Mouse (Mus musculus): ENCODE data around the gene Ankib1.
"Not testable (repeated sequence)": the region's sequence is repeated elsewhere in the genome, so short reads cannot be mapped to it uniquely, and the experiment has no call there.

The Ankib1 gene

DNA sequence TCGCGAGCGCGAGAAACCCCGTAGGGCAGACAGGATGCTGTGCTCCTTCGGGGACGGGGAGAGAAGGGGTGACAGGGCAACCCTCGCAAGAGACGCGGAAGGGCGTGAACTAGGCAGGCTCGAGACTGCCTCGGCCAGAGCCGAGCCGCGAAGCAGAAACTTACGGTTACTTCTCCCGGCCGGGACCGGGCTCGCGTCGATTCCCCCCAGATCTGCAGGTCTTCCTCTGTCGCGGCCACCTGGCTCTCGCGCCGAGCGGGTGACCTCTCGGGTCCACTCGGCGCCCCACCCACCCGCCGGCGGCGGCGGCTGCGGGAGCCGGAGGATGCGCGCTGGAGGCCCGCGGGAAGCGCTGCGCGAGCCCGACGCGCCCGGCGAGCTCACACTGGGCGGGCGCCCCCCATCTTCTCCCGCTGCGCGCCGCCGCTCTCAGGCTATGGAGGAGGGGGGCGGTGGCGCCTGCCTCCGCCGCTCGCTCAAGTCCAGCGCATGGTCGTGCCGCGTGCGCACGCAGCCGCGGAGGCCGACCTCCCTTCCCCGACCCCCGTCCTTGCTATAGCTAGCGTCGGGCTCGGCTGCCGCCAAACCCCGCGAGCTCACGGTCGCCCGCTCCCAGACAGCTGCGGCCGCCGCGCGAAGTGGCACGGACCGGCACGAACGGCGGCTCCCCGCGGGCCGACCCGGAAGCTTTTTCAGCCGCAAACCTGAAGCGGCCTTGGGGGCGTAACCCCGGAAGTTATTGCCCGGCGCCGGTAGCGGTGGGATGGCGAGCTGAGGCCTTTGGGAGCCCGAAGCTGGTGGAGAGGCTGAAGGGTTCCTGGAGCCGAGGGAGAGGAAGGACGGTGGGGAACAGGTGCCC is at the start of gene Ankib1, which contains the start of gene Krit1:
Gene Ankib1 (minus strand): TSS at position 493 of the 859 bp plus-strand sequence.
Gene Krit1 (plus strand): TSS at position 752 of the 859 bp plus-strand sequence.
- DNase-seq (ENCODE audit: extremely low read depth, low read depth) = peak; percentile 66

DNA sequence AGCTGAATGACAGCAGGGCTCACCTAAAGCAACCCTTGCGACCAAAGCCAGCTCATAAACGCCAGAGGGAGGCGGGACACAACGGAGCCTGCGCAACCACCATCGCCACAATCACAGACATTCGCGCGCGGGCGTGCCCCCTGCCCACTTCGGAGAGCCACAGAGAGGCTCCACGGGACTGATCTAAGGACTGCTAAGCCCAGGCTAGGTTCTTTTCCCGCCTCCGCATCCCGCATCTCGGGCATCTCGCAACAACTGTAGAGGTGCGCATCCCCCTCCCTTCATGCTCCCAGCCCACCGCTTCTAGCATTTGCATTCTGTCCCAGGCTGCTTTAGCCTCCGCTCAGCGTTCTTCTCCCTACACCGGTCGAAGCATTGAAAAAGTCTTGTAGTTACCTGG is 42.3 kb upstream of the Ankib1 start, which contains the start of gene Lrrd1:
Gene Lrrd1 (plus strand): TSS at position 148 of the 400 bp plus-strand sequence.
- no peak for DNase-seq (ENCODE audit: extremely low read depth, low read depth)

DNA sequence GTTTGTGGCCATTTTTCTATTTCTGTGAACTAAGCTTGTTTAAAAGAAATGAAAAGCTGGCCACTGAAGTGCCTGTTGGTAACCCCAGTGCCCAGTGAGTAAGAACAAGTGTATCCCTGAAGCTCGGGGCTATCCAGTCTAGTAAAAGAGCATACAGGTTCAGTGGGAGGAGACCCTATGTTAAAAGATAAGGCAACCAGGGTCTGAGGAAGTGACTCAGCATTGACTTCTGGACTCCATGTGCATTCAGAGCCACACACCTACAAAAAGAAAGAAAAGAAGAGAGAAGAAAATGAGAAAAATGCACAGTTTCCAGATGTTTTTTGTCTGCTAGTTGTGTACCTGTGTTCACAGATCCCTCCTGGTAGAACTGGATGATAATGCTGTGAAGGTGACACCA is 31.4 kb upstream of the Ankib1 start:
- peak; percentile 39 for DNase-seq (ENCODE audit: extremely low read depth, low read depth)

DNA sequence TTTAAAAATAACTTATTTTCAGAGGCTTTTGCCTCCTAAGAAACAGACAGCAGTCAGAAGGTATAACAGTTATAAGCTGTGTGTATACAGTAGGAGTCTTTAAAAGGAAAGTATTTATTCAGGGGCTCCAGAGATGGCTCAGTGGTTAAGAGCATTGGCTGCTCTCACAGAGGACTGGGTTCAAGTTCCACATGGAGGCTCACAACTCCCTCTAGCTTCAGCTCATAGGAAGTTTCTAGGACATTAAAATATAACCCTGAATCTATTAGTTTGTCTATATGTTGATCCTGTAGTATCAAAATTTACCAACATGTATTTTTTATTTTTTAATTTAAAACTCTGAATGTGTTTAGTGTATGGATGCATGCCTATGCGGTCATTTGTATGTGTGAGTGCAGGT is 5.7 kb upstream of the Ankib1 start:
- DNase-seq (ENCODE audit: extremely low read depth, low read depth) = no peak

DNA sequence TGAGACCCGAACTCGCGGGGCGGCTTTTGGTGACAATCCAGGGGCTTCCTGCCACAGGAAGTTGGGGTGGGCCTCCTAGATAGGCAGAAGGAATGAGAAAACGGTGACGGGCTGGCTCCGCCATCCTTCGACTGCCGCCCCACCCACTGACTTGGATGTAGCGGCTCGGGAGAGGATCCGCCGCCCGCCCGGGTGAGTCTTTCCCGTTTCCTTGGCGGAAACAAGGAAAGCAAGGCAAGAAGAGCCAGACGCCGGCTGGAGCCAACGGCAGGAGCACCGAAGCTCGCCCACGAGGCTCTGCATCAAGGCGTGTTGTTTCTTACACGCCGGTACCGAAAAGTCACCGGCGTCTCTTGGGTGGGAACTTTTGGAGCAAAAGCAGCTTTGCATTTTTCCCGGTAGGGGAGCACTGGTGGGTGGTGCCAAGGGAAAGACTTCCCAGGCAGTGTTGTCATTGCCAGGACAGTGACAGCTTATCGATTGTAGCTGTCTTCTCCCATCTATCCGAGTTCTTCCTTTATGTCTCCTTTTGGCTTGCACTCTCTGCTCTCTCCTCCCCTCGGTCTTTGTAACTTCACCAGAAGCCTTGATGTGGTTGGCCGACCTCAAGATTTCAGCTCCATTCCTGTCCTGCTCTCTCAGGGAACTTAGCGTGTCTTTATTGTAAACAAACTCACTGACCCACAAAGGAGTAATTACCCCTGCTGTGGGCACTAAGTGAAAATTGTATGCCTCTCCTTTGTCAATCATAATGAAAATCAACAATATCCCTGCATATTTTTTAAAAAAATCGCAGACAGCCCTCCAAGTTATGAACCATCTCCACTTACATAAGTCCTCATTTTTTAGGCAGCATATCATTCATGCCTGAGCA is 804 bp upstream of the Ankib1 start:
- DNase-seq (ENCODE audit: extremely low read depth, low read depth) = peak; percentile 59

GRCm38 (mm10) chr5:3801672-3802432 is 873 bp downstream of the Ankib1 start:
- no peak for DNase-seq (ENCODE audit: extremely low read depth, low read depth)

- DNase-seq (ENCODE audit: extremely low read depth, low read depth) = no peak
Observed at GRCm38 (mm10) chr5:3800881-3801280, 1.8 kb downstream of the Ankib1 start.

- DNase-seq (ENCODE audit: extremely low read depth, low read depth) = no peak
Observed at GRCm38 (mm10) chr5:3800041-3800440, 2.7 kb downstream of the Ankib1 start.

- not testable (repeated sequence) for DNase-seq (ENCODE audit: extremely low read depth, low read depth)
Observed at GRCm38 (mm10) chr5:3798656-3799055, 4.1 kb downstream of the Ankib1 start.

- DNase-seq (ENCODE audit: extremely low read depth, low read depth) = not testable (repeated sequence)
Observed at GRCm38 (mm10) chr5:3797101-3797500, 5.6 kb downstream of the Ankib1 start.

DNA sequence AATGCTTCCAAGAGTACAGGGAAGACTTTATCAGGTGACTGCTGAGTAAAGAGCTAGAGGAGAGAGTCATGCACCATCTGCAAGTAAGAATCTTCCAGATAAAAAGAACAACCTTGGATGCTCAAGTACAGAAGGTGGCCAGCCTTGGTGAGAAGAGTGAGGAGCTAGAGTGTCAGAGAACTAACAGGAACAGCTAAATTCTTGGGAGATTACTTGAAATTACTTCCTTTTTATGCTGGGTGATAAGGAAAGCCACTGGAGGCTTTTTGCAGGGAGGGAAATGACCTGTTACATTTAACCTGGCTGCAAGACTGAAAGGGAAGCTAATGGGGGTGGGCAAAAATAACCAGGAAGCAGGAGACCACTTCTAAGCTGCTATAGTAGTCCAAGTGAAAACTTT is 11.7 kb downstream of the Ankib1 start:
- peak; percentile 34 for DNase-seq (ENCODE audit: extremely low read depth, low read depth)

GRCm38 (mm10) chr5:3787548-3787947 is 15.2 kb downstream of the Ankib1 start:
- DNase-seq (ENCODE audit: extremely low read depth, low read depth) = no peak

- DNase-seq (ENCODE audit: extremely low read depth, low read depth) = no peak
Observed at GRCm38 (mm10) chr5:3784751-3785496, 17.8 kb downstream of the Ankib1 start.

GRCm38 (mm10) chr5:3783947-3784681 is 18.6 kb downstream of the Ankib1 start:
- DNase-seq (ENCODE audit: extremely low read depth, low read depth) = no peak

DNA sequence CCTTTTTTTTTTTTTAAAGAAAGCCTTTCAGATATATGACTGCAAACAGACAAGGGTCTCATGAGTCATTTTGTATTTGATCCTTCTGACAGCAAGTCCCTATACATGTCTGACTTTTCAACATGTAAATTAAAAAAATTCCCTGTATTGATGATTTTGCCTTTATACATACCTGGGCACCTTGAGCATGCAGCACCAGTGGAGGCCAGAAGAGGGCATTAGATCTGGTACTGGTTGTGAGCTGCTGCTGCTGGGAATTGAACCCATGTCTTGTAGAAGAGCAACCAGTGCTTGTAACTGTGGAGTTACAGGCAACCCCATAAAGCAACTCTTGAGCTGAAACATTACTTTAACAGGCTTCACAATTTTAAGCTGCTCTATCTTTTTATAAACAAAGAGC is 20.1 kb downstream of the Ankib1 start:
- no peak for DNase-seq (ENCODE audit: extremely low read depth, low read depth)

DNA sequence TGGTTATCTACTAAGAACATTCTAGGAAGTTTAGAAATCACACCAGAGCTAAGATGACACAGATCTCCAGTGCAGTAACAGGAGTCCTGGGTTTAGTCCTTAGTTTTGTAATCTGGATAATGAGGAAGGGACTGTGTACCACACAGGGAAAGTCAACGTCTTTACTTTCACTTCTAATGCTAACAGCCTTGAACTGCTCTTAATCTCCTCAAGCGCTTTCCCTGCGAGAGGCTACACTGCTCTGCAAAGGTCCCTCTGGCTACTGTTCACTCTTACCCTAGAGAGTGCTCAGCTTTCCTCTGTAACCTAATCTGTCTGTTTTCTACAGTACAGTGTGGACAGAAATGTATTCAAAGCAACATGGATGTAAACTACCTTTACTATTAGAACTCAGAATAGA is 30.7 kb downstream of the Ankib1 start:
- DNase-seq (ENCODE audit: extremely low read depth, low read depth) = no peak

GRCm38 (mm10) chr5:3771512-3771911 is 31.2 kb downstream of the Ankib1 start:
- DNase-seq (ENCODE audit: extremely low read depth, low read depth) = no peak

- not testable (repeated sequence) for DNase-seq (ENCODE audit: extremely low read depth, low read depth)
Observed at GRCm38 (mm10) chr5:3750536-3750935, 52.2 kb downstream of the Ankib1 start.

GRCm38 (mm10) chr5:3732846-3733245 is 69.9 kb downstream of the Ankib1 start:
- not testable (repeated sequence) for DNase-seq (ENCODE audit: extremely low read depth, low read depth)

GRCm38 (mm10) chr5:3728820-3729219 is 73.9 kb downstream of the Ankib1 start:
- no peak for DNase-seq (ENCODE audit: extremely low read depth, low read depth)
